Mouse (Mus musculus) left cerebral cortex, adult 9 months (tissue): Measurements from ENCODE around the gene Fmr1nb.
A peak's percentile ranks its signal among the peaks of the same experiment; 100 is the strongest.
"Not testable (repeated sequence)": the region's sequence is repeated elsewhere in the genome, so short reads cannot be mapped to it uniquely, and the experiment has no call there.

Experiments
- DNase-seq, 2 experiments: peaks; one replicate each; pipeline ENCODE4 v3.0.0; 2022; ENCODE audit warnings: low spot score in 2 of 2

The Fmr1nb gene

GRCm38 (mm10) chrX:68761606-68762005 is at the start of gene Fmr1nb:
Gene Fmr1nb, plus strand, starts transcription at chrX:68761839.
- no peak for DNase-seq

DNA sequence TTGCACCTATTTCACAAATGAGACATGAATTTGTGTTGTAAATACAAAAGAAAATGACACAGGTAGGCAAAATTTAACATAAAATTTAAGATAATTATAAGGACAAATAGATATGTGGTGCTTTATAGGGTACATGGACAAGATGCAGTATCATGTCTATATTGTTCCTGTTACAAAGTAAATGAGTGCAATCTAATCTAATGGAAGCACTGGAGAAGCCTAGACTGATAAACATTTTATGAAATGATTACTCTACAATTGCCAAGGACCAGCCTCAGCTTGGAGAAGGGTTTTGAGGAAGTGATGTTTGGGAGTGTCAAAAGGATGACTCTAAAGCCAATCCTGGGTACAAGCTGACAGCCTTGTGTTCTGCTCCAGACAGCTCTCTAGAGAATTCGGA is 24.7 kb upstream of the Fmr1nb start:
- DNase-seq: no peak

DNA sequence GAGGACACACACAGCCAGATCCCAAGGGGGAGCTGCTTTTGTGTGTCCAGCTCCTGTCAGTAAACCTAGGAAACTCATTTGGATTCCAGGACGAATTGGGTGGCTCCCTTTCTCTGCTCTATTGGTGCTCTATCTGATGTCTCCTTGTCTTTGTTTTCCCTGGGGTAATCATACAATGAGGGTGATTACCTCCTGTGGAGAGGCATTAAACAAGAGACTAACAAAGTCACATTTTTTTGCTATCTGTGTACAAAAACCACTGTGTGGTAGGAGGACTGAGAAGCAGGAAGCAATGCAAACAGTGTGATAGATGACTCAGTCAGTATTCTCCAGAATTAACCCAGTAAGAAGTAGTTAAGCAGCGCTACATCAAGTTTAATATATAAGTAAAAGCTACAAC is 21.6 kb upstream of the Fmr1nb start:
- DNase-seq: no peak

GRCm38 (mm10) chrX:68820449-68820848 is 58.8 kb downstream of the Fmr1nb start:
- not testable (repeated sequence) for DNase-seq

DNA sequence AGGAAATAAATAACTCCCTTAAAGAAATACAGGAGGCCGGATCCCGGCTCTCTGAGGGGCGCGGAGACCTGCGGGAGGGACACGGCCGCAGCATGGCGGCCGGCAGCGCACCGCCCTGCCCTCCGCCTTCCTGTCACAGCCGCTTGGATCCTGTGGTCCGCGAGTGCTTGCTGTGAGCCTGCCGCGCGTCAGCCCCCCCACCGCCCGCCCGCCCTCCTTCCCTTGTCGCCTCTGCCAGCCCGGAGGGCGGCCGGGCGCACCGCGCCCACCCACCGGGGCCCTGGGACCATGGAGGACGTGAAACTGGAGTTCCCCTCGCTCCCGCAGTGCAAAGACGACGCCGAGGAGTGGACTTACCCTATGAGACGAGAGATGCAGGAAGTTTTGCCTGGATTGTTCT is 59.4 kb downstream of the Fmr1nb start, which contains the start of gene Gm14698:
Gene Gm14698 (plus strand): TSS at position 35 of the 400 bp plus-strand sequence.
- DNase-seq: not testable (repeated sequence)

GRCm38 (mm10) chrX:68839548-68840444 is 78.2 kb downstream of the Fmr1nb start:
- DNase-seq: peak in 1 of 2 experiments; percentile 2
